Mouse (Mus musculus) G1E (cell line): ENCODE results near the gene Alox5ap.

Experiments
- CTCF ChIP-seq: IDR thresholded peaks from 2 replicates; pipeline ENCODE4 v1.5.1; 2012; ENCODE audit warnings: low read depth, low read length, inconsistent platforms, mixed read lengths
- GATA1 ChIP-seq: IDR thresholded peaks from 2 replicates; pipeline ENCODE4 v1.6.1; 2012; ENCODE audit warnings: borderline replicate concordance, low read length, inconsistent platforms, mixed read lengths

- peak; percentile 57; the same call in 1 of the 2 replicates for TF ChIP-seq CTCF
- TF ChIP-seq GATA1: no peak
These were observed 2.7 kb upstream of the Alox5ap start for GRCm38 (mm10) chr5:149261866-149262265.
